Mouse (Mus musculus) kidney, postnatal 0 days (tissue): ENCODE data around the gene Meiob. TPM values are rescaled to one million over a fixed set of nuclear protein-coding genes. Genes with fewer than 3 reads are reported as not detected.

Experiments used
- ATAC-seq: fragments of 200-750 bp; cut with Nextera tagmentation; replicated peaks from 2 replicates; pipeline ENCODE4 v1.8.0; 2017; ENCODE audit warnings: low read depth, moderate number of reproducible peaks, moderate TSS enrichment, moderate library complexity; ENCODE audit not compliant: low FRiP score
- DNase-seq: peaks from one replicate; pipeline ENCODE4 v3.0.0-alpha.2; 2016; ENCODE audit warnings: low spot score
- H3K27ac ChIP-seq: fragments of 300-500 bp; sonication (generic); 2 replicates; pipeline ENCODE4 v1.5.1; 2014; ENCODE audit warnings: mild to moderate bottlenecking
- H3K27me3 ChIP-seq: fragments of 300-500 bp; sonication (generic); 2 replicates; pipeline ENCODE4 v1.6.1; 2014; ENCODE audit warnings: low read length, mixed read lengths; ENCODE audit not compliant: insufficient read depth
- H3K36me3 ChIP-seq: fragments of 300-500 bp; sonication (generic); 2 replicates; pipeline ENCODE4 v1.6.1; 2014; ENCODE audit warnings: low read length, mixed read lengths; ENCODE audit not compliant: insufficient read depth
- H3K4me1 ChIP-seq: fragments of 300-500 bp; sonication (generic); replicated peaks from 2 replicates; pipeline ENCODE4 v1.6.1; 2014; ENCODE audit warnings: antibody characterized with exemption, low read length, mixed read lengths; ENCODE audit not compliant: insufficient read depth
- H3K4me2 ChIP-seq: fragments of 300-500 bp; sonication (generic); 2 replicates; pipeline ENCODE4 v1.6.1; 2014; ENCODE audit warnings: mild to moderate bottlenecking, low read length, moderate library complexity, mixed read lengths
- H3K4me3 ChIP-seq: fragments of 300-500 bp; sonication (generic); replicated peaks from 2 replicates; pipeline ENCODE4 v1.5.1; 2014; ENCODE audit warnings: low read depth, low read length
- H3K9ac ChIP-seq: fragments of 300-500 bp; sonication (generic); 2 replicates; pipeline ENCODE4 v1.6.1; 2014; ENCODE audit warnings: low read depth, low read length
- H3K9me3 ChIP-seq: fragments of 300-500 bp; sonication (generic); replicated peaks from 2 replicates; pipeline ENCODE4 v1.6.1; 2016; ENCODE audit warnings: low read length, inconsistent platforms, mixed read lengths
- CTCF ChIP-seq: IDR thresholded peaks from 2 replicates; pipeline ENCODE4 v1.5.1; 2016; ENCODE audit warnings: antibody characterized with exemption, low read depth, mild to moderate bottlenecking, moderate library complexity
- WGBS: fragments of 180-500 bp; shearing (Covaris S2); extraction: QIAGEN DNeasy Blood & Tissue Kit; methylation state at CpG from one replicate; pipeline ENCODE4 v1.1.7; 2014; 5-methylcytosine and 5-hydroxymethylcytosine counted together
- polyA plus RNA-seq: library from polyadenylated mRNA; unstranded; fragments of >200 nt; fragmentation: Nextera tagmentation; extraction: Ambion mirVana; gene quantifications from 2 replicates; pipeline ENCODE4 v1.2.1, GENCODE M21; 2015

The Meiob gene
- polyA plus RNA-seq, 1 experiment from 2014 or later: 0.47 TPM

DNA sequence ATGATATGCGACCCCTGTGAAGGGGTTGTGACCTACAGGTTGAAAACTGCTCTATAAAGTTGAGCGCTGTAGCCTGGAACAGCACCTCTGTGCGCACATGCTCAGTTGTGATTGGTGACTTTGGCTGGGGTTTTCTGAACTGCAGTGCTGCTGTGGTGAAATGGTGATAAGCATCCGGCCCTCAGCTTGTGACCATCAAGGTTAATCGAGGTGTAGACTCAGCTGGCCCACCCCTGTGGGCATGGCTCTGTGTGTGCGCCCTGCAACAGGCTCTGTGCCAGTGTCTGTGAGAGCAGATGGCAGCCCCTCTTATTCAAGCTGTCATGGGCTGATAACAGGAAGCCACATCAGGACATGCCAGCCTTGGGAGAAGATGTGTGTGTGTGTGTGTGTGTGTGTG, 54.9 kb downstream of the Meiob start:
- no peak overlapping the region for H3K27ac ChIP-seq
- ATAC-seq: no peak
- H3K9ac ChIP-seq: no peak overlapping the region
- no peak overlapping the region for H3K4me2 ChIP-seq
- H3K9me3 ChIP-seq: no peaks in the 10 kb centered on the region
- no peak overlapping the region for H3K4me3 ChIP-seq
- TF ChIP-seq CTCF: no peak
- H3K4me1 ChIP-seq: no peaks in the 10 kb centered on the region
- 85% methylated on average over 6 of the region's 6 CpGs for WGBS
- H3K27me3 ChIP-seq: no peaks in the 10 kb centered on the region
- DNase-seq: no peak
- peaks cover 25% of the 10 kb centered on the region for H3K36me3 ChIP-seq

DNA sequence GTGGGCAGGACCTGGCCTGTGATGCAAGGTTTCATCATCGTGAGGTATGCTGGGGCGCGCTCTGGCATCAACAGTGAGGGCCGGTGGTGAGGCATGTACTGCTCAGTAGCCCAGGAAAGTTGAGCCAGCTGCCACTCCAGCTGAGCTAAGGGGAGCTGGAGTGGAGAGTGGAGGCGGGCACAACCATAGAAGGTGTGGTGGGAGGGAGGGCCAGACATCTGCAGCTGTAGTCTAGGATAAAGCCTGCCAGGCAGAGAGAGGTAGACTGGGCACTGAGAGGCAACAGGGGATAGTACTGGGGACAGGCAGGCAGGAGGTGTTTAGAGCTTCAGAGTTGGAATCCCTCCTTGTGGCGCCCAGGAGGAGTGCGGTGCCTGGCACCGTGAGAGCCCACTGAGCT, 56.0 kb downstream of the Meiob start:
- no peak for TF ChIP-seq CTCF
- ATAC-seq (no peak), DNase-seq (no peak)
- WGBS: 93% methylated on average over 8 of the region's 8 CpGs
- H3K36me3 ChIP-seq: peaks cover 29% of the 10 kb centered on the region
- no peak overlapping the region for H3K9ac ChIP-seq
- no peak overlapping the region for H3K27ac ChIP-seq
- H3K4me3 ChIP-seq: no peak overlapping the region
- H3K27me3 ChIP-seq: no peaks in the 10 kb centered on the region
- no peaks in the 10 kb centered on the region for H3K9me3 ChIP-seq
- no peaks in the 10 kb centered on the region for H3K4me1 ChIP-seq
- H3K4me2 ChIP-seq: no peak overlapping the region

DNA sequence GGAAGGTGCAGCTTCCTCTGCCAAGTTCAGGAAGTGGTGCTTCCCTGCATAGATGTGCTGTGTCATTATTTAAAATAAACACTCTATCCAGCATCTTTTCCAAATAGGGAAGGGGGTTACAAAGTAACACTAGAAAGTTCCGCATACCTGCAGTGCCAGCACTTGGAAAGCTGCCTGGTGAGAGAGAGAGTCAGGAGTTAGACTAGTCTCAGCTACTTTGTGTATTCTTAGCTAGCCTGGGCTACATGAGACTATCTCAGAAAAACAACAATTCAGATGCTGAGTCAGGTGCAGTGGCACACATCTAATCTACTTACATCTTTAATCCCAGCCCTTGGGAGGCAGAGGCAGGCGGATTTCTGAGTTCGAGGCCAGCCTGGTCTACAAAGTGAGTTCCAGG, 57.7 kb downstream of the Meiob start:
- no peaks in the 10 kb centered on the region for H3K4me1 ChIP-seq
- H3K4me3 ChIP-seq: no peak overlapping the region
- no peak overlapping the region for H3K4me2 ChIP-seq
- no peak for ATAC-seq
- no peak overlapping the region for H3K9ac ChIP-seq
- WGBS: 89% methylated on average over 3 of the region's 3 CpGs
- no peak for TF ChIP-seq CTCF
- H3K27ac ChIP-seq: no peak overlapping the region
- H3K36me3 ChIP-seq: peaks cover 35% of the 10 kb centered on the region
- no peaks in the 10 kb centered on the region for H3K9me3 ChIP-seq
- no peak for DNase-seq
- H3K27me3 ChIP-seq: no peaks in the 10 kb centered on the region

DNA sequence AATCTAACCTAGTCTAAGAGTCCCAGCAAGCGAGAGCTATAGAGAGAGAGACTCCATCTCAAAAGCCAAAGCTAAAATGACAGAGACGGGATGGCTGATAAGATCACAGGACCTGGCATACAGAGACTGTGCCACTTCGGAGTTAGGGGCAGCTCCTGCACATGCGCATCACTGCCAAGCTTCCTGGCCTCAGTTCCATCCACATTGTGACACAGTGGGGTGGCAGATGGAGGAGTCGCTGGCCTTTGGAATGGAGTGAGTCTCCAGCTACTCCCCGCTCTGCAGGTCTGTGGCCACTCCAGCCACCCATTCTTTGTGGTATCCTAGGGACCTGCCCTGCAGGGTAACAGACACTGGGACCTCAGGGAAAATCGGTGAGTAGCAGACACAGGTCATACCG, 61.7 kb downstream of the Meiob start, which contains the start of gene Igfals:
Gene Igfals (plus strand): TSS at position 222 of the 400 bp plus-strand sequence.
- no peak within 1 kb of the TSS for H3K4me3 ChIP-seq
- H3K36me3 ChIP-seq: peaks cover 33% of the 10 kb centered on the region
- WGBS: 91% methylated on average over 8 of the region's 8 CpGs
- no peak for ATAC-seq
- H3K4me1 ChIP-seq: no peaks in the 10 kb centered on the region
- no peak within 1 kb of the TSS for H3K27ac ChIP-seq
- no peaks in the 10 kb centered on the region for H3K9me3 ChIP-seq
- no peak for DNase-seq
- TF ChIP-seq CTCF: no peak
- H3K4me2 ChIP-seq: no peak within 1 kb of the TSS
- H3K27me3 ChIP-seq: no peaks in the 10 kb centered on the region
- H3K9ac ChIP-seq: no peak within 1 kb of the TSS

DNA sequence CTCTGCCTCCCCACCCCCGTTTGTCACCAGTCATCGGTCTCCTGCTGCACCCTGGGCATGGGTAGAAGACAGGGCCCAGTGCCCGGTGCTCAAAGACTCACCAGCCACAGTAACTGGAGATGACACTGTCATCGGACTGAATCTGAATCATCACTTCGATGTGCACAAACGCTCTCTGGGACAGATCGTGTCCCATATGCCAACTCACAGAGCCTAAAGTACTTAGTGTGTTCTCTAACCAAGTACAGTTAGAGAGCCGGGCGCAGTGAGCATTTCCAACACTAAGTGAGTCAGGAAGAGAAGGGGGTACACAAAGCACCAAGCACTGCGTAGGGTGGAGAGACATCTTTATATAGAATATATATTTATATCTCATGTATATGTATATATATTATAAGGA, 63.8 kb downstream of the Meiob start:
- H3K27ac ChIP-seq: no peak overlapping the region
- TF ChIP-seq CTCF: no peak
- no peak overlapping the region for H3K9ac ChIP-seq
- H3K4me1 ChIP-seq: no peaks in the 10 kb centered on the region
- 0 out of 2 replicates have a peak, but pooled peaks cover 16% of the 10 kb centered on the region for H3K36me3 ChIP-seq
- no peaks in the 10 kb centered on the region for H3K9me3 ChIP-seq
- 88% methylated on average over 10 of the region's 10 CpGs for WGBS
- no peak overlapping the region for H3K4me2 ChIP-seq
- H3K4me3 ChIP-seq: no peak overlapping the region
- no peaks in the 10 kb centered on the region for H3K27me3 ChIP-seq
- DNase-seq (no peak), ATAC-seq (no peak)

- TF ChIP-seq CTCF: no peak
- DNase-seq (no peak), ATAC-seq (no peak)
- H3K27me3 ChIP-seq: no peaks in the 10 kb centered on the region
- H3K9me3 ChIP-seq: no peaks in the 10 kb centered on the region
- no peaks in the 10 kb centered on the region for H3K36me3 ChIP-seq
- H3K4me1 ChIP-seq: no peaks in the 10 kb centered on the region
- no peak overlapping the region for H3K9ac ChIP-seq
- WGBS: 53% methylated on average over 4 of the region's 4 CpGs
- no peak overlapping the region for H3K4me3 ChIP-seq
- no peak overlapping the region for H3K27ac ChIP-seq
- H3K4me2 ChIP-seq: no peak overlapping the region
Observed at GRCm38 (mm10) chr17:24873695-24874404, 69.8 kb downstream of the Meiob start.

DNA sequence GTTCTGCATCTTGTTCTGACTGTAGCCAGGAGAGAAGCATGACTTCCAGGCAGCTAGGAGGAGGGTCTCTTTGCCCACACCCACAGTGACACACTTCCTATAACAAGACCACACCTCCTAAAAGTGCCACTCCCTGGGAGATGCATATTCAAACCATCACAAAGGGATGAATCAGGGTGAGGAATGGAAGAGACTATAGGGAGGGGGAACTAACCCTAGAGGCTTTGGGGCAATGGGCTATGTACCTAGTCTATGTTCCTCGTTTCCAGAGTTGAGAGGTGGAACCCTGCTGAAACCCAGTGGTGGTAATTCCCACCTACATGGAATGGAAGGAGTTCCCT, 70.3 kb downstream of the Meiob start:
- Histone ChIP-seq H3K4me1 (no peaks in the 10 kb centered on the region), H3K9me3 (no peaks in the 10 kb centered on the region), H3K4me2 (no peak overlapping the region), H3K27ac (no peak overlapping the region), H3K27me3 (no peaks in the 10 kb centered on the region), H3K4me3 (no peak overlapping the region), H3K9ac (no peak overlapping the region), H3K36me3 (no peaks in the 10 kb centered on the region)
- no peak for TF ChIP-seq CTCF
- 71% methylated on average over 1 of the region's 1 CpGs for WGBS
- DNase-seq: no peak
- no peak for ATAC-seq
